Mouse (Mus musculus) cerebellum, adult 11-12 months (tissue): ENCODE results near the gene Rps9.
"Not testable (repeated sequence)": the region's sequence is repeated elsewhere in the genome, so short reads cannot be mapped to it uniquely, and the experiment has no call there.

ENCODE experiments used
- DNase-seq: peaks from one replicate; pipeline ENCODE4 v3.0.0; 2022

The Rps9 gene

DNA sequence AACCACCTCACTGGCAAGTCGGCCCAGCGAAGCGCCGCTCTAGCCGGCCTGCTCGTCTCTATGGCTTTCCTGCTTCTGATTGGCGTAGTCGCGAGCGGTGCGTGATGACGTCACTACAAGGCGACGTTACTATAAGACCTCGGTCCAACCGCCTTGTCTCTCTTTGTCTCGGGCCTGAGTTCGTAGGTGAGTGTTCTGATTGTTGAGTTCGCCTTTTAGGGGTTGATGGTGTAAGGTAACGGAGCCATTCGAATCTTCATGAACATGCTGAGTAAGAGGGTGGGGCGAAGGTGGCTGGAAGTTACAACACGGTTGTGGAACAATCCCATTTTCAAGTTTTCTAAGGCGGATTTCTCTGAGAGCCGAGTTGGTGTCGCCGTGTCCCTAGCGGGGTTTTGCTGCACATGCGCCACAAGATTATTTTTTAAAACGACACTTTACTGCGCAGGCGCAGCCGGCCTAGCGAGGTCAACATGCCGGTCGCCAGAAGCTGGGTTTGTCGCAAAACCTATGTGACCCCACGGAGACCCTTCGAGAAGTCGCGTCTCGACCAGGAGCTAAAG, at the start of gene Rps9:
Rps9 (plus strand) TSS at position 115 of the 563 bp plus-strand sequence.
- DNase-seq = peak; percentile 96

- DNase-seq = no peak
Observed at GRCm38 (mm10) chr7:3656966-3657365, 46.8 kb upstream of the Rps9 start.

- no peak for DNase-seq
Observed at GRCm38 (mm10) chr7:3658578-3658977, 45.2 kb upstream of the Rps9 start.

DNA sequence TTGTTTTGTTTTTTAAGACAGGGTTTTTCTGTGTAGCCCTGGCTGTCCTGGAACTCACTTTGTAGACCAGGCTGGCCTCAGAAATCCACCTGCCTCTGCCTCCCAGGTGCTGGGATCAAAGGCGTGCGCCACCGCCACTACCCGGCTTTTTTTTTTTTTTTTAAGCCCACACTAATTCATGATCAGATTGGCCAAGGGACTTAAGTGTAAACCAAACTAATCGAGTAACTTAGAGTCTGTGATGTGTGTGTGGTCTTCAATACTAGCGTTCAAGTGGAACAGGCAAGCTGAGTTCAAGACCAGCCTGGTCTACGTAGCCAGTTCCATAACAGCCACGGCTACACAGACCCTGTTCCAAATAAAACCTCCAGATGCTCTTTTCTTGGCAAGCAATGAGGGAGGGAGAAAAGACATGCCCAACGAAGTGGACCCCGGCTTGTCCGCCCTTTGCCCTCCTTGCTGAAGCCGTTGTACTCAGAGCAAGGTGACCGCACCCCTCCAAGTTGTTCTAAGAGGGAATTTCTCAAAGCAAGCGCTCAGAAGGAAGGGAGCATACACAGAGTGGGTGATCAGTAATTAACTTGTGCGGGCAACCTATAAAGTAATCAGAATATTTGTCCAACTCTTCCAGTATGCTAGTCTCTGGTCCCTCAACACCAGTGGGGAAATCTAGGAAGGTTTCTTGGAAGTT, 39.1 kb upstream of the Rps9 start:
- no peak for DNase-seq

GRCm38 (mm10) chr7:3665215-3666114, 38.3 kb upstream of the Rps9 start, which contains the start of gene Leng1:
Gene Leng1 (minus strand): TSS chr7:3665840.
- DNase-seq = peak; percentile 97

DNA sequence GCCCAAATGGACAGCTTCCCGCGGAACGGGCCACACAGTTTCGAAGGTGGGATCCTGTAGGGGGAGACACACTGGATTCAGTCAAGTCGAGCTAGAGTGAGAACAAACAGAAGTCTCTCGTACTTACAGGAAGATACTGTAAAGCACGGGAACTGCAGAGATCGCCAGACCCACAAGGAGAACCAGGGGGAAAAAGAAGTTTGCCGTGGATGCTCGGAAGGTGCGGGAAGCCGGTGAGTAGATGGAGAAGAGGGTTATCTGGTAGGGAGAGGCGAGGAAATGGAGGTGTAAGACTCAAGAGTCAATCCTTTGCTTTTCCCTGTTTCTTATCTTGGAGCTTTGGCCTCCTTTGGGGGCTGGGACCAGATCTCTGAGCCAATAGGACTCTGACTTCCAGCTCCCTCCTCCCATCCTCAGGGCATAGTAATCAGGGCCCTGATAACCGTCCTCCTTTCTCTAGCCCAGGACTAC, 36.8 kb upstream of the Rps9 start:
- DNase-seq = no peak

DNA sequence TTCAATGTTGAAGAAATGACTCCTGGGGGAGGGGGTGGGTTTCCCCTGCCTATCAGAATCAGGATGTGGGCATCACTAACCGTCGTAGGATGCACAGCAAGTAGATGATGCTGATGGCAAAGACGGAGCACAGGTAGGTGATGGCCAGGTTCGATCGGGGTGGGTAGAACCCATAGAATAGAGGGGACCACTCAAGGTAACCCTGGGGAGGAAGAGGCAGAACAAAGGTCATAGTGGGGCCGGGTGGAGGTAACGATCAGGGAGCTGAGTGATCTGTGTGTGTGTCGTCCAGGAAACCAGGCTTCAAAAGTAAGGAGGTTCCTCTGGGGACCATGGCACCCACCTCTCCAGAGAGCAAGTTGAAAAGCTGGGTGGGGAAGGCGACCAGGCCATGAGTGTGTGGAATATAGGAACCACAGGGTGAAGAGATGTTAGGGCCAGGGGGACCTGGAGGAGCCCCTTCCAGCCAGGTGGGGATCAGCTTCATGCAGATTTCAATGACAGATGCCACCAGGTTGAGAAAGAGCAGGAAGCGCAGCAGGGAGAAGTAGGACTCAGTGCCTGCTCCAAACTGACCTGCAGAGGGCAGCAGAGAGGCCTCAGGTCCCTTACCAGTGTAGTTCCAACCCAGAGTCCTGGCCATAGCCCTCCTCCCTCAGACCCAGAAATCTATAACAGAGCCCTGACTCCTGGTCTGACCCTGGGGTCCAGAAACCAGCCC, 29.1 kb upstream of the Rps9 start:
- DNase-seq = peak; percentile 76

DNA sequence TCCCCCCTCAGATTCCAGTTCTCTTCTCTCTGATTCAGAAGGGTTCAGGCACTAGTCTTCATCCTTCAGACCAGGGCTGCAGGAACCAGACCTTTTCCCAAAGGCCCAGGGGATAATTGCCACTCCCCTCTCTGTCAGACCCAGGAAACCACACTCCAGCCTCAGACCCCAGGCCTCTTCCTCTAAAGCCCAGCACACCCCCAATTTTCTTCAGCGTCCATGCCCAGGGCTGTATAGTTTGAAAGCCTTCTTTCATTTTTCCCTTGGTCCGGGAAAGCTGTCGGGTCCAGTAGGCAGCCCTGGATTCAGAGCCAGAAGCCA, 28.6 kb upstream of the Rps9 start:
- no peak for DNase-seq

DNA sequence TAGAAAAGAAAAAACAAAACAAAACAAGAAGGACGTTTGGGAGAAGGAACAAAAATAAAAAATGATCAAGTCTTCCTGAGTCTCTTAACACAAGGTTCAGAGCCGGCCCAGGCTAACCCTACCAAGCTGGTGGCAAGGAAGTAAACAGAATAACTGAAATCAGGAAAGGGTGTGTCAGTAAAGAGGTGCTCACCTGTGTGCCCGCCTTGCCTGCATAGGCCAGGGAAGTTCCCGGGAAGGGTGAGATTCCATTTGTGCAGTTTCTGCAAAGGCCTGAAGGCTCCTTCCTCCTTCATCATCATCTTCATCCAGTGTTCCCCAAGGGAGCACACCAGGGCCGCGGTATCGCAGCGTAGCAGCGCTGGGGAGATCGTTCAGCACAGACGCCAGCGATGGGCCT, 27.4 kb upstream of the Rps9 start:
- DNase-seq = no peak

- no peak for DNase-seq
Observed at GRCm38 (mm10) chr7:3677342-3677741, 26.5 kb upstream of the Rps9 start, which contains the start of gene Tmc4. Gene Tmc4 (minus strand): TSS chr7:3677553.

- DNase-seq = no peak
Observed at GRCm38 (mm10) chr7:3683908-3684550, 19.8 kb upstream of the Rps9 start.

- DNase-seq = no peak
Observed at GRCm38 (mm10) chr7:3684698-3685097, 19.1 kb upstream of the Rps9 start.

DNA sequence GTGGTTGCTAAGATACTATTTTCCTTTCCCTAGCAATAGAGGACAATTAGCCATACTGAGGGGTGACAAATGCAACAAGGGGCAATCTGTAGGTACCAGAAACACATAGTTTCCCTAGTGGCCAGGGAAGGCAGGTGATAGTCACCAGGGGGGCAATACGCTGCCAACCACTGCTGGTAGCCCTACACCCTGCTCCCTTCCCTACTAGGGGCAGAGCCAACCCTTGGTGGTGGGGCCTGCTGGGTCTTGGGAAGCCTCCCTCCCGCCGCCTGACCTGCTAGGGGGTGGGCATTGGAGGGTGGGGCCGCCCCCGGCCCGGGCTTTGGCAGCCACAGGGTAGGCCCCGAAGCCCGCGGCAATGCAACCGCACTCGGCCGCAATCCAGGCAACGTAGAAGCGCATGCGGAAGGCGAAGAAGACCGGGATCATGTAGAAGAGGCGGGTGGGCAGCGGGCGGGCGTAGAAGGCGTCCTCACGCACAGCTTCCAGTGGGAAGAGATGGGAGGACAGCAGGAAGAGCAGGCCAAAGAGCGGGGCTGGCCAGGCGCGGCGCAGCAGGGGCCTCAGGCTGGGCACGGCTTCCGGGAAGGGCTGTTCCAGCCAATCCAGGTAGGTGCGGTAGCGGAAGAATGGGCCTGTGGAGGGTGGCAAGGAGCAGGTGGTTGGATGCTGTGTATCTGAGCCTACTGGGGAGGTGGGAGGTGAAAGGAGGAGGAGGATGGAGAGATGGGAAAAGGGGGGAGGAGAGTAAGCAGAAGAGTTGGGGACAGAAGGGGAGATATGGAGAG, 18.2 kb upstream of the Rps9 start:
- peak; percentile 82 for DNase-seq

GRCm38 (mm10) chr7:3691919-3692318, 11.9 kb upstream of the Rps9 start:
- no peak for DNase-seq

DNA sequence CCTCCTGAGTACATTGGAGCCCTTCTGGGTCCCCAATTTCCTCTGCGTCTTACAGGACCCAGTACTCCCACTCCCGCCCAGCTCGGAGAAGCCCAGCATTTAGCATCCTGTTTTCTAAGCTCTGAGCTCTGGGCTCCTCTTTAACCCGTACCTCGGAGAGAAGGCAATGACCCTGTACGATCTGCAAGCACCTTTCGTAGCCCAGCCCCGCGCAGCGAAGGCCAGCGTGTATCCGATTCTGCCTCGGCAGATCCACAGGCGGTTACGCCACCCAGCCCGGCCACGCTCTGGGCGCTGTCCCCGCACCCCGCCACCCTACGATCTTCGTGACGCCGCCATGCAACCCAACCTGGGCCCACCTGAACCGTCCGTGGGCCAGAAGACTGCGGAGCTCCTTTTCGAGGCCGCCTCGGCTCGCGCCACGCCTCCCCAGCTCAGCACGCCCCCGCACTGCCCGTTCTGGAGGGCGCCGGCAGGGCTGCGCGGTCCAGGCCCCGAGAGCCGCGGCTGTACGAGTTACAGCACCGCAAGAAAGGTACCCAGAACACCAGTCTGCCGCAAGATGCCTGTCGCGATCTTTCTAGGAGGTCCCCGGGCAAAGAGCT, 11.3 kb upstream of the Rps9 start, which contains the start of gene Tsen34:
Tsen34 (plus strand) TSS at position 482 of the 605 bp plus-strand sequence.
- DNase-seq = no peak

DNA sequence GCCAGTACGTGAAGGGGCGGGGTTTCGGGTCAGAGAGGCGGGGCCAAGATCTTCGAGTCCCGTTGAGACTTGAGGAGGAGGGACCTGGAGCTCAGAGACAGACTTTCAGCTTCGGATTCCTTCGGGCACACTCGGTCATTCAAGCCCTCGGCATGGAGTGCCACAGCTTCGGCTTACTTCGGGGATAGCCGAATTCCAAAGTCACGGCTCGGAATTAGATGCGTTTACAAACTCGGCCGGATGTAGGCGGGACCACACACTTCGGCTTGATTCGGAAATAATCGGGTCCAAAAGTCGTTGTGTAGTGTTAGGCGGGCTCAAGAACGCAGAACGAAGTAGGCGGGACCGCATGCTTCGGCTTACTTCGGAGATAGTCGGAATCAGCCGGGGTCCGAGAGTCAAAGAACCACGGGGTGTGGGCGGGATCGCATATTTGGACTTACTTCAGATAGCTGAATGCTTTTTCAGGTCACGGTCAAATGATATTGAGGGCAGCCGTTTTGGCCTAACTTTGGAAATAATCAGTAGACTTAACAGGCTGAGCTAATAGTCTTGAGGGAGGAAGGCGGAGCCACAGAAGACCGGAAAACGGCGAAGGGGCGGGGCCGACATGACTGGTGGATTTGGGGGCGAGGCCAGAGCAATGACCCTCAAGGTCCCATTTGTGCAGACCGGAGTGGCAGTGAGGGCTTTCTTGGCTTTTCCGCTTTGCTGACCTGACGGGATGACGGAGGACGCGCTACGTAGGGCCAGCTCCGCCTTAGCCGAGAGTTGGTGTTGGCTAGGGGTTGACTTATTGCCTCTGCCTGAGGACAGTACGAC, 10.6 kb upstream of the Rps9 start, which contains the start of gene Mboat7:
Mboat7 (minus strand) TSS at position 537 of the 822 bp plus-strand sequence.
- peak; percentile 98 for DNase-seq

DNA sequence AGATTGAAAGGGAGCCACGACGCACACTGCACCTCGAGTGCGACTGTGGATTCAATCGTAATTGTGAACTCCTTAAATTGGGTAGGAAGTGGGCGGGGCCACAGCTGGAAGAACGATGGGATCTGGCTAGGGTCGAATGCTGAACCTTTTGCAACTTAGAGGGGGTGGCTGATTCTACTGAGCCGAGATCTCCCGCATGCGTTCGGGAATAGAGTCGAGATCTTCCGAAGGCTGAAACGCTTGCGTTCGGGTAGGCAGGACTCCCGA, 10.1 kb upstream of the Rps9 start:
- DNase-seq = no peak

DNA sequence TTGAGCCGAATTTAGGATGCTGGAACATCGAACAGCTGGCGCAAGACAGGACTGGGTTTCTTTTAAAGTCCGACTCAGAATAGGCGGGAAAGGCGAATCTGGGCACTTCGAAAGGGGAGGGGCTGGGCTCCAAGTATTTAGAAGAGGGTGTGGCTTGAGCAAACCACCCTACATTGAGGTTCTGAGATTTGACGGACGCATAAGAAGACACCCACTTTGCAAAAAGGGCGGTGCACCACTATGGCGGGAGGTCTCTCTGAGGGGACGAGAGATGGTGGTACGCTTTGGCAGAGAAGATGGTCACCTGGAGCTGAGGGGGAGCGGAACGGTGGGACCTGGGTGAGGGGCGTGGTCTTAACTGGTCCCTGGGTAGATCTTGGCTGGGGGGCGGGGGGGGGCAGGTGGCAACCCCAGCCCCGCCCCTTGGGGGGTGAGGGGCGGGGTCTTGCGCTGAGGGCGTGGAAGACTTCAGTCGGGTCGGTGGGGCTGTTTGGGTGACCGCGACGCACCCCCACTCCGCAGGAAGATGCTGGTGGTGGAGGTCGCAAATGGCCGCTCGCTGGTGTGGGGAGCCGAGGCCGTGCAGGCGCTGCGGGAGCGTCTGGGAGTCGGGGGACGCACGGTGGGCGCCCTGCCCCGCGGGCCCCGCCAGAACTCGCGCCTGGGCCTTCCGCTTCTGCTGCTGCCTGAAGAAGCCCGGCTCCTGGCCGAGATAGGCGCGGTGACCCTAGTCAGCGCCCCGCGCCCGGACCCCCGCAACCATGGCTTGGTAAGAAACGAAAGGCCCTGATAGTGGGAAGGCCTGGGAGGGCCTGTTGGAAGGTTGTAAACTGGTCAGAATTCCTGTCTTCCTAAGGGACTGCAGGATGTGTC, 9.5 kb upstream of the Rps9 start:
- peak; percentile 74 for DNase-seq

GRCm38 (mm10) chr7:3694949-3695305, 8.9 kb upstream of the Rps9 start:
- DNase-seq = not testable (repeated sequence)
